Comparison of ENCODE assay signal across 18 mouse cellular contexts in genomic region chr1:179622665-179623064, GRCm38 (mm10). TPM values are rescaled to one million over a fixed set of nuclear protein-coding genes. Genes with fewer than 3 reads are reported as not detected.
DNase-seq lines count a peak whose midpoint lies in the region; TF ChIP-seq lines count a peak whose summit lies in the region.
"Had no signal": no experiment of that assay in that cellular context is flagged by ENCODE, and none has a peak within 500 bp of the region (broad histone marks: within the 10 kb centered on the region; RNA-seq: fewer than 3 reads in every experiment).

No protein-coding gene starts in this region.

- H3K4me3 ChIP-seq in cerebellum, adult 2 months (replicated peaks; ENCODE audit: insufficient read depth, low read depth, low read length) = no peak overlapping the region
- H3K4me3 ChIP-seq: embryonic facial prominence, embryonic 13.5 days; embryonic facial prominence, embryonic 15.5 days; erythroblast, embryonic 14.5 days; forebrain, embryonic 10.5 days; forebrain, embryonic 12.5 days had no signal

- H3K4me1 ChIP-seq in cerebellum, adult 2 months (ENCODE audit: control insufficient read depth, insufficient read depth, low read length) = peaks cover 4% of the 10 kb centered on the region; the same call in 1 of the 2 replicates
- H3K4me1 ChIP-seq: embryonic facial prominence, embryonic 13.5 days; embryonic facial prominence, embryonic 15.5 days; forebrain, embryonic 10.5 days; forebrain, embryonic 12.5 days had no signal

- 93% methylated on average over 12 of the region's 12 CpGs for WGBS in cerebellum, adult 2 months

- no peak for TF ChIP-seq POLR2A in cerebellum, adult 2 months (IDR thresholded peaks at IDR 0.05; ENCODE audit: borderline replicate concordance, insufficient read depth, low read length)

- H3K27me3 ChIP-seq in cerebellum, adult 2 months (ENCODE audit: control insufficient read depth, insufficient read depth, low read length) = no peaks in the 10 kb centered on the region
- H3K27me3 ChIP-seq: embryonic facial prominence, embryonic 13.5 days; embryonic facial prominence, embryonic 15.5 days; forebrain, embryonic 12.5 days had no signal

- no peak overlapping the region for H3K27ac ChIP-seq in cerebellum, adult 2 months (ENCODE audit: insufficient read depth, low read length)
- H3K27ac ChIP-seq: embryonic facial prominence, embryonic 13.5 days; embryonic facial prominence, embryonic 15.5 days; forebrain, embryonic 10.5 days; forebrain, embryonic 12.5 days had no signal

- peak; percentile 3 for DNase-seq in cerebellum, adult 9-11 months
- no peak for DNase-seq in cerebellum, adult 2 months
- peak; percentile 51 for DNase-seq in testis, postnatal 10 days (ENCODE audit: low spot score)
- DNase-seq in testis, postnatal 14 days (ENCODE audit: low spot score) = no peak
- DNase-seq in gastrocnemius, postnatal 25 days = no peak
- DNase-seq: adrenal gland, adult 2 months; adrenal gland, postnatal 10 days; adrenal gland, postnatal 25 days; cerebellum, adult 11 months; cerebellum, adult 8-10 months; cerebellum, postnatal 10 days; cerebellum, postnatal 36 days; embryo, embryonic 11 days had no signal

- TF ChIP-seq CTCF in cerebellum, adult 2 months (IDR thresholded peaks at IDR 0.05; ENCODE audit: borderline replicate concordance, insufficient read depth, low read depth, low read length) = no peak

RNA-seq across cellular contexts. Expression of gene Sccpdh, which starts 45.3 kb away (rescaled TPM):
- polyA plus RNA-seq in cerebellum, adult 2 months (2012; rRNA removed) = 131 and 140 TPM in 2 replicates
- total RNA-seq in gastrocnemius, postnatal 25 days (2021) = 10 to 100 TPM; 29.8 to 34.6 TPM
- polyA plus RNA-seq: erythroblast, embryonic 14.5 days had no signal

Comparison
In these comparisons a context has a peak if more than half of its experiments do, and no peak if none do; other contexts are left out.
1. DNase-seq: peak in cerebellum, adult 9-11 months (single experiment) and testis, postnatal 10 days (single experiment); none in cerebellum, adult 2 months (0 of 2), testis, postnatal 14 days (single experiment) and gastrocnemius, postnatal 25 days (single experiment).